Mouse (Mus musculus) liver, embryonic 14 days (tissue): ENCODE data around the gene Arpp19. TPM values are rescaled to one million over a fixed set of nuclear protein-coding genes. Genes with fewer than 3 reads are reported as not detected.

Experiments
- polyA plus RNA-seq: library from polyadenylated mRNA; depleted of rRNA; stranded (reverse); fragments of >200 nt; gene quantifications from 2 replicates; pipeline ENCODE4 v1.2.3, GENCODE M21; 2012; rRNA removed

The Arpp19 gene
- polyA plus RNA-seq, result 39.7 and 46.9 TPM in 2 replicates

DNA sequence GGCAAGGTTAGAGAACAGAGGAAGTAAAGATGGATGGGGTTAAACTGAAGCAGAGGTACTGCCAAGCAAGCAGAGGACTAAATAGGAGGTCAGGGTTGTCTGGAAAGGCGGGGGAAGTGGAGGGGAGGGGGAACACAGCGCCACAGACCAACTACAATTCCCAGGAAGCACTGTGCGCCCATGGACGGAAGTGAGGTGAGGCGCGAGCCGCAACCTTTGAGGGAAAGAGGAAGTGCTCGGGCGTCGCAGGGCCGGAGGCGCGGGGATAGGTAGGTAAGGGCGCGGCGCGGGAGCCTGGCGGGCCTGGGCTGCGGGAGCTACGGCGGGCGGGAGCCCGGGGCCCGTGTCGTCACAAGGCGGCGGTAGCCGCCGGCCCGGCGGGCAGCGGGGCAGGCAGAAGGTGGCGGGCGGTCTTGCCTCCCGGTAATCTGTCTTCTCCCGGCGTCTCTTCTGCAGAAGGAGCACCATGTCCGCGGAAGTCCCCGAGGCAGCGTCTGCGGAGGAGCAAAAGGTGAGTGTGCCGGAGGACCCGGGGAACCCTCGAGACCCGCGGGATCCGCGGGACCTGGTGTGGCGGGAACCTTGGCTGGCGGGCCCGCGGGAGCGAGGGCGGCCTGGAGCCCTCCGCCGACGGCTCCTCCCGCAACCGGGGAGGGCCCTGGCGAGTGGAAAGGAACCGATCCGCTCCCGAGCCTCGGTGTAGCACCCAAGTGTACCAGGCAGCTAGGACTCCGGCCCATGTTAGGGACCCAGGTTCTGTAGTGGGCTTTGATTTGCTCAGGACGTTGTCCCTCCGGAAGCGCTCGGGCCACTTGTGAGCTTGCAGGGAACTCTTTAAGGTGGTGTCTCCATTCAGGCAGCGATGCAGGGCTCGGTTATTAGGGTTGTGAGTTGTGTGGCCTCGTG is at the start of gene Arpp19:
Arpp19 (plus strand) TSS at position 164 of the 906 bp plus-strand sequence.

DNA sequence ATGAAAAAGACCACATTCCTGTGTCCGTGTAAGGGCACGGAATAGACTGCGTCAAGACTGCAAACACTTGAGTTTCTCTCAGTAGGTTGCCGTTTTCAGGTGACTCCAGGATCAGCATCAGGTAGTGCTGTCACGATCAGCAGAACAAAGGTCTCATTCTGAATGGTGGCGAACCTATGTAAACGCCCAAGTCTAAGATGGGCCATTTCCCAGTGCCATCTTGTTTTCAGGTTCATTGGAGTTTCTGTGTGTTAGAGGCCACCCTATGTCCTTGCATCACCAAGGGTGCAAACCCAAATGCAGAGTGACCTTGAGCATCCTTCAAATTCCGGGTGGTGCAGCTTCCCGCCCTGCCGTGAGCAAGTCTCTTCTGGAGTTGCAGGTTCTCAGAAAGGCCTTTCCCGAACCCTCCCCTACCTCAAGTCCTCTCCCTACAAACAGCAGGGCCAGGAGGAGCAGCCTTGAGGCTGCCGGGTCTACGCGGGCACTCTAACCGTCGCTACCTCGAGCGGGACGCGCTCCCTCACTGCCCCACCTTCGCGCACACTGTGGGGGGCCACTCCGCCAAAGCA is 33.1 kb downstream of the Arpp19 start, which contains the start of gene Myo5a:
Myo5a (plus strand) TSS at position 559 of the 572 bp plus-strand sequence.

Other genes starting within 250 kb of the Arpp19 start
- 0.84 and 1.0 TPM in 2 replicates for gene Onecut1, start 175.7 kb upstream of the Arpp19 start, polyA plus RNA-seq
- gene Fam214a, start 84.7 kb upstream of the Arpp19 start, polyA plus RNA-seq, result 0.89 and 1.1 TPM in 2 replicates
- 1.3 and 2.0 TPM in 2 replicates for gene Myo5a, start 33.4 kb downstream of the Arpp19 start, polyA plus RNA-seq
- 0.48 and 0.55 TPM in 2 replicates for gene Myo5c, start 194.4 kb downstream of the Arpp19 start, polyA plus RNA-seq